Mouse (Mus musculus): ENCODE measurements at regions not wholly inside any gene's neighbourhood (a gene's known extent, or its start where the extent isn't known, plus 50 kb on each side); places are given as distances from the start of the nearest gene placed in this dataset.
"Not testable (repeated sequence)": the region's sequence is repeated elsewhere in the genome, so short reads cannot be mapped to it uniquely, and the experiment has no call there.

GRCm38 (mm10) chrX:70871209-70871608, 178.8 kb upstream of the Mamld1 start:
- no peaks in the 10 kb centered on the region for H3K4me1 ChIP-seq (replicated peaks; ENCODE audit: control insufficient read depth, insufficient read depth)
- H3K27ac ChIP-seq (replicated peaks): no peak overlapping the region
- ATAC-seq (ENCODE audit: low FRiP score, low TSS enrichment) (no peak), DNase-seq (ENCODE audit: low spot score) (no peak)
- no peaks in the 10 kb centered on the region for H3K36me3 ChIP-seq (ENCODE audit: control insufficient read depth, insufficient read depth, low read length)
- WGBS: 48% methylated on average over 1 of the region's 1 CpGs
- H3K9me3 ChIP-seq (ENCODE audit: control insufficient read depth, low read length): no peaks in the 10 kb centered on the region
- no peak overlapping the region for H3K4me3 ChIP-seq (ENCODE audit: low read depth, low read length)
- TF ChIP-seq CTCF (IDR thresholded peaks at IDR 0.05; ENCODE audit: low read depth): no peak
- TF ChIP-seq EP300 (optimal IDR thresholded peaks at IDR 0.05): no peak
- H3K4me2 ChIP-seq (replicated peaks; ENCODE audit: low read depth): no peak overlapping the region
- no peak overlapping the region for H3K9ac ChIP-seq (ENCODE audit: low read length)
- no peaks in the 10 kb centered on the region for H3K27me3 ChIP-seq (ENCODE audit: control insufficient read depth, insufficient read depth, low read length)

- no peak for DNase-seq (ENCODE audit: low spot score)
- TF ChIP-seq CTCF (IDR thresholded peaks at IDR 0.05; ENCODE audit: low read depth) (no peak), EP300 (optimal IDR thresholded peaks at IDR 0.05) (no peak)
- Histone ChIP-seq H3K4me3 (ENCODE audit: low read depth, low read length) (no peak overlapping the region), H3K4me1 (replicated peaks; ENCODE audit: control insufficient read depth, insufficient read depth) (no peaks in the 10 kb centered on the region), H3K9me3 (ENCODE audit: control insufficient read depth, low read length) (no peaks in the 10 kb centered on the region), H3K27ac (replicated peaks) (no peak overlapping the region), H3K36me3 (ENCODE audit: control insufficient read depth, insufficient read depth, low read length) (no peaks in the 10 kb centered on the region), H3K4me2 (replicated peaks; ENCODE audit: low read depth) (no peak overlapping the region), H3K9ac (ENCODE audit: low read length) (no peak overlapping the region), H3K27me3 (ENCODE audit: control insufficient read depth, insufficient read depth, low read length) (no peaks in the 10 kb centered on the region)
- ATAC-seq (ENCODE audit: low FRiP score, low TSS enrichment): no peak
- 63% methylated on average over 2 of the region's 2 CpGs for WGBS
Observed at GRCm38 (mm10) chrX:70881326-70881725, 168.7 kb upstream of the Mamld1 start.

GRCm38 (mm10) chrX:70883461-70883860, 166.6 kb upstream of the Mamld1 start:
- no peak for TF ChIP-seq EP300 (optimal IDR thresholded peaks at IDR 0.05)
- TF ChIP-seq CTCF (IDR thresholded peaks at IDR 0.05; ENCODE audit: low read depth): no peak
- H3K9ac ChIP-seq (ENCODE audit: low read length): no peak overlapping the region
- no peaks in the 10 kb centered on the region for H3K27me3 ChIP-seq (ENCODE audit: control insufficient read depth, insufficient read depth, low read length)
- H3K4me1 ChIP-seq (replicated peaks; ENCODE audit: control insufficient read depth, insufficient read depth): no peaks in the 10 kb centered on the region
- DNase-seq (ENCODE audit: low spot score) (no peak), ATAC-seq (ENCODE audit: low FRiP score, low TSS enrichment) (no peak)
- H3K27ac ChIP-seq (replicated peaks): no peak overlapping the region
- H3K4me3 ChIP-seq (ENCODE audit: low read depth, low read length): no peak overlapping the region
- no peaks in the 10 kb centered on the region for H3K36me3 ChIP-seq (ENCODE audit: control insufficient read depth, insufficient read depth, low read length)
- 43% methylated on average over 2 of the region's 2 CpGs for WGBS
- H3K9me3 ChIP-seq (ENCODE audit: control insufficient read depth, low read length): no peaks in the 10 kb centered on the region
- no peak overlapping the region for H3K4me2 ChIP-seq (replicated peaks; ENCODE audit: low read depth)

- no peak for DNase-seq (ENCODE audit: low spot score)
- TF ChIP-seq CTCF (IDR thresholded peaks at IDR 0.05; ENCODE audit: low read depth): no peak
- TF ChIP-seq EP300 (optimal IDR thresholded peaks at IDR 0.05): no peak
- Histone ChIP-seq H3K9ac (ENCODE audit: low read length) (no peak overlapping the region), H3K27me3 (ENCODE audit: control insufficient read depth, insufficient read depth, low read length) (no peaks in the 10 kb centered on the region), H3K9me3 (ENCODE audit: control insufficient read depth, low read length) (no peaks in the 10 kb centered on the region), H3K27ac (replicated peaks) (no peak overlapping the region), H3K4me3 (ENCODE audit: low read depth, low read length) (no peak overlapping the region), H3K4me1 (replicated peaks; ENCODE audit: control insufficient read depth, insufficient read depth) (no peaks in the 10 kb centered on the region), H3K4me2 (replicated peaks; ENCODE audit: low read depth) (no peak overlapping the region), H3K36me3 (ENCODE audit: control insufficient read depth, insufficient read depth, low read length) (no peaks in the 10 kb centered on the region)
- WGBS: 61% methylated on average over 2 of the region's 2 CpGs
- no peak for ATAC-seq (ENCODE audit: low FRiP score, low TSS enrichment)
Observed at GRCm38 (mm10) chrX:70894517-70894916, 155.5 kb upstream of the Mamld1 start.

- Histone ChIP-seq H3K27me3 (ENCODE audit: control insufficient read depth, insufficient read depth, low read length) (no peaks in the 10 kb centered on the region), H3K9me3 (ENCODE audit: control insufficient read depth, low read length) (no peaks in the 10 kb centered on the region), H3K36me3 (ENCODE audit: control insufficient read depth, insufficient read depth, low read length) (no peaks in the 10 kb centered on the region), H3K4me2 (replicated peaks; ENCODE audit: low read depth) (no peak overlapping the region), H3K27ac (replicated peaks) (no peak overlapping the region), H3K9ac (ENCODE audit: low read length) (no peak overlapping the region), H3K4me3 (ENCODE audit: low read depth, low read length) (no peak overlapping the region), H3K4me1 (replicated peaks; ENCODE audit: control insufficient read depth, insufficient read depth) (no peaks in the 10 kb centered on the region)
- 57% methylated on average over 4 of the region's 4 CpGs for WGBS
- ATAC-seq (ENCODE audit: low FRiP score, low TSS enrichment): no peak
- DNase-seq (ENCODE audit: low spot score): no peak
- no peak for TF ChIP-seq CTCF (IDR thresholded peaks at IDR 0.05; ENCODE audit: low read depth)
- TF ChIP-seq EP300 (optimal IDR thresholded peaks at IDR 0.05): no peak
Observed at GRCm38 (mm10) chrX:70895554-70895953, 154.5 kb upstream of the Mamld1 start.

- no peaks in the 10 kb centered on the region for H3K9me3 ChIP-seq (ENCODE audit: control insufficient read depth, low read length)
- H3K4me2 ChIP-seq (replicated peaks; ENCODE audit: low read depth): no peak overlapping the region
- H3K27me3 ChIP-seq (ENCODE audit: control insufficient read depth, insufficient read depth, low read length): no peaks in the 10 kb centered on the region
- no peaks in the 10 kb centered on the region for H3K36me3 ChIP-seq (ENCODE audit: control insufficient read depth, insufficient read depth, low read length)
- ATAC-seq (ENCODE audit: low FRiP score, low TSS enrichment): no peak
- no peak for DNase-seq (ENCODE audit: low spot score)
- H3K4me3 ChIP-seq (ENCODE audit: low read depth, low read length): no peak overlapping the region
- TF ChIP-seq CTCF (IDR thresholded peaks at IDR 0.05; ENCODE audit: low read depth) (no peak), EP300 (optimal IDR thresholded peaks at IDR 0.05) (no peak)
- 38% methylated on average over 2 of the region's 2 CpGs for WGBS
- no peaks in the 10 kb centered on the region for H3K4me1 ChIP-seq (replicated peaks; ENCODE audit: control insufficient read depth, insufficient read depth)
- H3K27ac ChIP-seq (replicated peaks): 0 out of 2 replicates have a peak overlapping the region, but pooled peaks have one; percentile 30
- no peak overlapping the region for H3K9ac ChIP-seq (ENCODE audit: low read length)
Observed at GRCm38 (mm10) chrX:70897110-70897721, 152.8 kb upstream of the Mamld1 start.

- H3K27ac ChIP-seq (replicated peaks); DNase-seq (ENCODE audit: low spot score); ATAC-seq (ENCODE audit: low FRiP score, low TSS enrichment); H3K9me3 ChIP-seq (ENCODE audit: control insufficient read depth, low read length); H3K4me2 ChIP-seq (replicated peaks; ENCODE audit: low read depth); H3K27me3 ChIP-seq (ENCODE audit: control insufficient read depth, insufficient read depth, low read length); H3K9ac ChIP-seq (ENCODE audit: low read length); H3K4me1 ChIP-seq (replicated peaks; ENCODE audit: control insufficient read depth, insufficient read depth); H3K36me3 ChIP-seq (ENCODE audit: control insufficient read depth, insufficient read depth, low read length); H3K4me3 ChIP-seq (ENCODE audit: low read depth, low read length): not testable (repeated sequence)
- 65% methylated on average over 1 of the region's 1 CpGs for WGBS
Observed at GRCm38 (mm10) chrX:70898836-70899235, 151.2 kb upstream of the Mamld1 start.
